Mouse (Mus musculus) lung, postnatal 0 days (tissue): ENCODE results near the gene Slc38a5. TPM values are rescaled to one million over a fixed set of nuclear protein-coding genes. Genes with fewer than 3 reads are reported as not detected.

Experiments used
- ATAC-seq: fragments of 200-750 bp; cut with Nextera tagmentation; 2 replicates; pipeline ENCODE4 v1.8.0; 2017; ENCODE audit warnings: moderate library complexity
- DNase-seq: peaks from one replicate; pipeline ENCODE4 v3.0.0-alpha.2; 2016; ENCODE audit warnings: low spot score
- H3K27ac ChIP-seq: fragments of 300-500 bp; sonication (generic); 2 replicates; pipeline ENCODE4 v1.5.1; 2014; ENCODE audit warnings: antibody characterized with exemption, mild to moderate bottlenecking, low read length, mixed read lengths
- H3K27me3 ChIP-seq: fragments of 300-500 bp; sonication (generic); replicated peaks from 2 replicates; pipeline ENCODE4 v1.6.1; 2014; ENCODE audit warnings: low read length, mixed read lengths; ENCODE audit not compliant: insufficient read depth
- H3K36me3 ChIP-seq: fragments of 300-500 bp; sonication (generic); 2 replicates; pipeline ENCODE4 v1.6.1; 2014; ENCODE audit warnings: low read length, mixed read lengths; ENCODE audit not compliant: insufficient read depth
- H3K4me1 ChIP-seq: fragments of 300-500 bp; sonication (generic); 2 replicates; pipeline ENCODE4 v1.6.1; 2014; ENCODE audit warnings: antibody characterized with exemption, low read depth, low read length, mixed read lengths; ENCODE audit not compliant: insufficient read depth
- H3K4me2 ChIP-seq: fragments of 300-500 bp; sonication (generic); replicated peaks from 2 replicates; pipeline ENCODE4 v1.6.1; 2014; ENCODE audit warnings: low read depth, mild to moderate bottlenecking, low read length, moderate library complexity, mixed read lengths
- H3K4me3 ChIP-seq: fragments of 300-500 bp; sonication (generic); 2 replicates; pipeline ENCODE4 v1.5.1; 2014; ENCODE audit warnings: low read depth, low read length
- H3K9ac ChIP-seq: fragments of 300-500 bp; sonication (generic); replicated peaks from 2 replicates; pipeline ENCODE4 v1.6.1; 2014; ENCODE audit warnings: low read depth, mild to moderate bottlenecking
- H3K9me3 ChIP-seq: fragments of 300-500 bp; sonication (generic); 2 replicates; pipeline ENCODE4 v1.6.1; 2016; ENCODE audit warnings: low read length, mixed read lengths
- CTCF ChIP-seq: IDR thresholded peaks from 2 replicates; pipeline ENCODE4 v1.5.1; 2016; ENCODE audit warnings: antibody characterized with exemption, mild to moderate bottlenecking
- EP300 ChIP-seq: IDR thresholded peaks from 2 replicates; pipeline ENCODE4 v1.6.1; 2016; ENCODE audit warnings: antibody characterized with exemption, mild to moderate bottlenecking, control low read depth
- WGBS: fragments of 180-500 bp; shearing (Covaris S2); extraction: QIAGEN DNeasy Blood & Tissue Kit; methylation state at CpG from one replicate; pipeline ENCODE4 v1.1.7; 2014; 5-methylcytosine and 5-hydroxymethylcytosine counted together
- polyA plus RNA-seq: library from polyadenylated mRNA; unstranded; fragments of >200 nt; fragmentation: Nextera tagmentation; extraction: Ambion mirVana; gene quantifications from 2 replicates; pipeline ENCODE4 v1.2.1, GENCODE M21; 2015

The Slc38a5 gene
- polyA plus RNA-seq, 1 experiment from 2014 or later: 88.1 TPM

- H3K9me3 ChIP-seq: no peaks in the 10 kb centered on the region
- H3K4me1 ChIP-seq: no peaks in the 10 kb centered on the region
- ATAC-seq (no peak), DNase-seq (no peak)
- no peak for TF ChIP-seq EP300
- TF ChIP-seq CTCF: no peak
- WGBS: 79% methylated on average over 2 of the region's 2 CpGs
- no peak overlapping the region for H3K9ac ChIP-seq
- no peak overlapping the region for H3K4me3 ChIP-seq
- no peaks in the 10 kb centered on the region for H3K36me3 ChIP-seq
- H3K27me3 ChIP-seq: no peaks in the 10 kb centered on the region
- no peak overlapping the region for H3K27ac ChIP-seq
- no peak overlapping the region for H3K4me2 ChIP-seq
These were observed 17.2 kb upstream of the Slc38a5 start for GRCm38 (mm10) chrX:8253711-8254110.

- no peaks in the 10 kb centered on the region for H3K27me3 ChIP-seq
- ATAC-seq: no peak
- H3K36me3 ChIP-seq: no peaks in the 10 kb centered on the region
- no peak overlapping the region for H3K4me3 ChIP-seq
- DNase-seq: no peak
- no peak overlapping the region for H3K9ac ChIP-seq
- H3K4me2 ChIP-seq: no peak overlapping the region
- TF ChIP-seq EP300 (no peak), CTCF (no peak)
- no peak overlapping the region for H3K27ac ChIP-seq
- H3K9me3 ChIP-seq: no peaks in the 10 kb centered on the region
- H3K4me1 ChIP-seq: no peaks in the 10 kb centered on the region
- 33% methylated on average over 4 of the region's 6 CpGs for WGBS
These were observed 15.1 kb upstream of the Slc38a5 start for GRCm38 (mm10) chrX:8255807-8256206.

GRCm38 (mm10) chrX:8259478-8259877, 11.5 kb upstream of the Slc38a5 start:
- H3K4me3 ChIP-seq: no peak overlapping the region
- H3K36me3 ChIP-seq: no peaks in the 10 kb centered on the region
- H3K27me3 ChIP-seq: no peaks in the 10 kb centered on the region
- DNase-seq (no peak), ATAC-seq (no peak)
- no peak overlapping the region for H3K9ac ChIP-seq
- no peaks in the 10 kb centered on the region for H3K4me1 ChIP-seq
- H3K4me2 ChIP-seq: no peak overlapping the region
- no peaks in the 10 kb centered on the region for H3K9me3 ChIP-seq
- 68% methylated on average over 12 of the region's 12 CpGs for WGBS
- TF ChIP-seq EP300 (no peak), CTCF (no peak)
- H3K27ac ChIP-seq: no peak overlapping the region

- no peak for DNase-seq
- H3K4me1 ChIP-seq: no peaks in the 10 kb centered on the region
- TF ChIP-seq EP300: no peak
- no peak for TF ChIP-seq CTCF
- no peak for ATAC-seq
- H3K4me2 ChIP-seq: no peak overlapping the region
- 81% methylated on average over 5 of the region's 5 CpGs for WGBS
- H3K9me3 ChIP-seq: no peaks in the 10 kb centered on the region
- no peak overlapping the region for H3K4me3 ChIP-seq
- H3K36me3 ChIP-seq: no peaks in the 10 kb centered on the region
- no peak overlapping the region for H3K27ac ChIP-seq
- H3K9ac ChIP-seq: no peak overlapping the region
- H3K27me3 ChIP-seq: no peaks in the 10 kb centered on the region
These were observed 7.7 kb upstream of the Slc38a5 start for GRCm38 (mm10) chrX:8263156-8263804.

- Histone ChIP-seq H3K4me2 (no peak overlapping the region), H3K9me3 (no peaks in the 10 kb centered on the region), H3K27ac (no peak overlapping the region), H3K36me3 (no peaks in the 10 kb centered on the region), H3K9ac (no peak overlapping the region), H3K4me3 (no peak overlapping the region), H3K27me3 (no peaks in the 10 kb centered on the region), H3K4me1 (no peaks in the 10 kb centered on the region)
- ATAC-seq (no peak), DNase-seq (no peak)
- TF ChIP-seq CTCF: no peak
- no peak for TF ChIP-seq EP300
- WGBS: 82% methylated on average over 3 of the region's 3 CpGs
These were observed 6.7 kb upstream of the Slc38a5 start for GRCm38 (mm10) chrX:8264222-8264621.

GRCm38 (mm10) chrX:8272000-8272399, 1.1 kb downstream of the Slc38a5 start:
- WGBS: 15% methylated on average over 8 of the region's 10 CpGs
- DNase-seq (no peak), ATAC-seq (no peak)
- TF ChIP-seq CTCF: no peak
- no peak for TF ChIP-seq EP300
- Histone ChIP-seq H3K4me2 (peak overlapping the region; percentile 42), H3K9ac (no peak overlapping the region; the same call in 1 of the 2 replicates), H3K27ac (peak overlapping the region; percentile 32; the same call in 1 of the 2 replicates), H3K4me1 (no peaks in the 10 kb centered on the region), H3K27me3 (no peaks in the 10 kb centered on the region), H3K36me3 (no peaks in the 10 kb centered on the region), H3K4me3 (peak overlapping the region; percentile 29), H3K9me3 (no peaks in the 10 kb centered on the region)

GRCm38 (mm10) chrX:8274056-8274455, 3.1 kb downstream of the Slc38a5 start:
- H3K27ac ChIP-seq: no peak overlapping the region
- peak; percentile 75 for DNase-seq

More at GRCm38 (mm10) chrX:8274056-8274455, 3.1 kb downstream of the Slc38a5 start:
- H3K36me3 ChIP-seq: no peaks in the 10 kb centered on the region
- H3K4me1 ChIP-seq: no peaks in the 10 kb centered on the region
- TF ChIP-seq EP300 (peak; percentile 48; the same call in 1 of the 2 replicates), CTCF (no peak)
- H3K4me3 ChIP-seq: no peak overlapping the region
- no peaks in the 10 kb centered on the region for H3K9me3 ChIP-seq
- 51% methylated on average over 5 of the region's 5 CpGs for WGBS
- ATAC-seq: peak; percentile 96
- no peak overlapping the region for H3K9ac ChIP-seq
- no peaks in the 10 kb centered on the region for H3K27me3 ChIP-seq
- peak overlapping the region; percentile 42; the same call in 1 of the 2 replicates for H3K4me2 ChIP-seq
